13 mouse cellular contexts compared by ENCODE assay signal in the genomic region with DNA sequence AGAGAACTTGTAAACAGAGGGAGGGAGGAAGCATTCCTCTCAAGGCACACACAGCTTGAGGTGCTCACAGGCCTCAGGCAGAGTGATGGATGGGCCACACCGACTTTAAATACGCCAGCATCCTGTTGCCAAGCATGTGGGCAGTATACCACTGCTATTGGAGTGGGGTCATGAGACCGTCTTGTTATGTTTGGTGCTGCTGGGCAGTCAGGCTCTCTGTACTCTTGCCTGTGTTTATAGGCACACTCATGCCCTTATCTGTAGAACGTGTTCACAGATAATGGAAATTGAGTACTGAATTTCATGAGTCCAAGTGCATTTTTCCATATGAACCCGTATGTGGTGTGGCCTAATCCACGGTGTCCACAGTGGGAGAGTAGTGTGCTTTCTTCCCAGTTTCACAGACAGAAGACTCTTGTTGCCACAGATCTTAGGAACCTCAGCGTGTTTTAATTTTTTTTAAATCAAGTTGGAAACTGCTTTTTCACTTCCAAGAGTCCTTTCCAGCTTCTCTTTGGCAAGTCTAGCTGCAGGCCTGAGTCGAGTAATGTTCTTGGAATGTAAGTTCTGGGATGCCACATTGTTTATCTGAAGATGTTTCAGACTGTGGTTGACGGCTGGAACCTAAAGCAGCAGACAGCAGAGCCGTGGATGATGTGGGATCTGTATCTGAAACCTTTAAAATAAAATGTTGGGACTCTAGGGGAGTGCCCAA.
A peak's percentile ranks its signal among the peaks of the same experiment; 100 is the strongest.
DNase-seq lines count a peak whose midpoint lies in the region; ATAC-seq and TF ChIP-seq lines count a peak whose summit lies in the region.
"Had no signal": no experiment of that assay in that cellular context is flagged by ENCODE, and none has a peak within 500 bp of the region (broad histone marks: within the 10 kb centered on the region; RNA-seq: fewer than 3 reads in every experiment).

No protein-coding gene starts in this region.

- H3K9me3 ChIP-seq in hindbrain, embryonic 13.5 days, result no peaks in the 10 kb centered on the region
- no peaks in the 10 kb centered on the region for H3K9me3 ChIP-seq in hindbrain, embryonic 14.5 days (ENCODE audit: control insufficient read depth, low read length)
- H3K9me3 ChIP-seq in midbrain, embryonic 13.5 days, result no peaks in the 10 kb centered on the region
- no peaks in the 10 kb centered on the region for H3K9me3 ChIP-seq in midbrain, embryonic 11.5 days (ENCODE audit: control insufficient read depth, low read length)
- H3K9me3 ChIP-seq in stomach, postnatal 0 days (ENCODE audit: control insufficient read depth, low read length), result no peaks in the 10 kb centered on the region

- no peak overlapping the region for H3K4me3 ChIP-seq in hindbrain, embryonic 13.5 days
- H3K4me3 ChIP-seq in hindbrain, embryonic 14.5 days (replicated peaks; ENCODE audit: low read length), result no peak overlapping the region
- no peak overlapping the region for H3K4me3 ChIP-seq in midbrain, embryonic 13.5 days (replicated peaks)
- H3K4me3 ChIP-seq in midbrain, embryonic 11.5 days (ENCODE audit: low read depth, low read length), result no peak overlapping the region
- H3K4me3 ChIP-seq in embryonic fibroblast, embryonic 13.5 days (ENCODE audit: insufficient read depth, low read length), result no peak overlapping the region
- H3K4me3 ChIP-seq in stomach, postnatal 0 days (ENCODE audit: low read depth, low read length), result no peak overlapping the region

- 76% methylated on average over 10 of the region's 10 CpGs for WGBS in hindbrain, embryonic 13.5 days
- WGBS in hindbrain, embryonic 14.5 days, result 80% methylated on average over 10 of the region's 10 CpGs
- WGBS in midbrain, embryonic 13.5 days, result 87% methylated on average over 10 of the region's 10 CpGs
- 90% methylated on average over 10 of the region's 10 CpGs for WGBS in midbrain, embryonic 11.5 days
- WGBS in stomach, postnatal 0 days, result 39% methylated on average over 10 of the region's 10 CpGs

- no peak overlapping the region for H3K4me2 ChIP-seq in hindbrain, embryonic 13.5 days
- H3K4me2 ChIP-seq in hindbrain, embryonic 14.5 days (replicated peaks), result no peak overlapping the region
- H3K4me2 ChIP-seq in midbrain, embryonic 13.5 days (replicated peaks), result no peak overlapping the region
- no peak overlapping the region for H3K4me2 ChIP-seq in midbrain, embryonic 11.5 days
- no peak overlapping the region for H3K4me2 ChIP-seq in stomach, postnatal 0 days (replicated peaks; ENCODE audit: low read depth)
- H3K4me2 ChIP-seq: liver, embryonic 11.5 days had no signal

- ATAC-seq in hindbrain, embryonic 13.5 days (ENCODE audit: low FRiP score), result no peak
- no peak for ATAC-seq in hindbrain, embryonic 14.5 days (ENCODE audit: low FRiP score)
- ATAC-seq in midbrain, embryonic 13.5 days, result no peak
- no peak for ATAC-seq in midbrain, embryonic 11.5 days (ENCODE audit: low FRiP score)
- no peak for ATAC-seq in stomach, postnatal 0 days (ENCODE audit: low FRiP score, low TSS enrichment)
- ATAC-seq: Patski had no signal

- DNase-seq in hindbrain, embryonic 14.5 days (ENCODE audit: low spot score), result no peak
- no peak for DNase-seq in midbrain, embryonic 11.5 days (ENCODE audit: low spot score, missing footprints)
- no peak for DNase-seq in stomach, postnatal 0 days (ENCODE audit: low spot score)
- DNase-seq in kidney, postnatal 25 days, result no peak
- DNase-seq: cerebellum, postnatal 14 days; heart, postnatal 14 days; kidney, adult 8-10 months; left cerebral cortex, postnatal 4 days had no signal

- no peaks in the 10 kb centered on the region for H3K36me3 ChIP-seq in hindbrain, embryonic 13.5 days
- no peaks in the 10 kb centered on the region for H3K36me3 ChIP-seq in hindbrain, embryonic 14.5 days (replicated peaks; ENCODE audit: control insufficient read depth, insufficient read depth)
- no peaks in the 10 kb centered on the region for H3K36me3 ChIP-seq in midbrain, embryonic 13.5 days
- H3K36me3 ChIP-seq in midbrain, embryonic 11.5 days (ENCODE audit: control insufficient read depth, insufficient read depth, low read length), result no peaks in the 10 kb centered on the region
- H3K36me3 ChIP-seq in stomach, postnatal 0 days (ENCODE audit: control insufficient read depth, insufficient read depth, low read length), result no peaks in the 10 kb centered on the region

- no peak for TF ChIP-seq CTCF in embryonic fibroblast, embryonic 13.5 days (IDR thresholded peaks at IDR 0.05; ENCODE audit: borderline replicate concordance, insufficient read depth, low read length)
- no peak for TF ChIP-seq CTCF in stomach, postnatal 0 days (IDR thresholded peaks at IDR 0.05; ENCODE audit: low read depth)

- no peaks in the 10 kb centered on the region for H3K27me3 ChIP-seq in hindbrain, embryonic 13.5 days
- H3K27me3 ChIP-seq in hindbrain, embryonic 14.5 days (ENCODE audit: control insufficient read depth, insufficient read depth, low read length), result no peaks in the 10 kb centered on the region
- H3K27me3 ChIP-seq in midbrain, embryonic 13.5 days, result no peaks in the 10 kb centered on the region
- H3K27me3 ChIP-seq in midbrain, embryonic 11.5 days (ENCODE audit: control insufficient read depth, insufficient read depth, low read length), result no peaks in the 10 kb centered on the region
- H3K27me3 ChIP-seq in stomach, postnatal 0 days (ENCODE audit: control insufficient read depth, insufficient read depth, low read length), result no peaks in the 10 kb centered on the region
- H3K27me3 ChIP-seq: Patski had no signal

- peaks cover 57% of the 10 kb centered on the region for H3K4me1 ChIP-seq in hindbrain, embryonic 13.5 days (replicated peaks)
- peaks cover 26% of the 10 kb centered on the region for H3K4me1 ChIP-seq in hindbrain, embryonic 14.5 days (replicated peaks; ENCODE audit: control insufficient read depth, insufficient read depth, low read length)
- peaks cover 64% of the 10 kb centered on the region for H3K4me1 ChIP-seq in midbrain, embryonic 13.5 days (replicated peaks)
- H3K4me1 ChIP-seq in midbrain, embryonic 11.5 days (ENCODE audit: control insufficient read depth, insufficient read depth, low read length), result peaks cover 12% of the 10 kb centered on the region
- H3K4me1 ChIP-seq in embryonic fibroblast, embryonic 13.5 days (ENCODE audit: control insufficient read depth, insufficient read depth, low read length), result peaks cover 18% of the 10 kb centered on the region
- H3K4me1 ChIP-seq in stomach, postnatal 0 days (replicated peaks; ENCODE audit: control insufficient read depth, insufficient read depth), result no peaks in the 10 kb centered on the region; the same call in 1 of the 2 replicates

- TF ChIP-seq EP300 in stomach, postnatal 0 days (optimal IDR thresholded peaks at IDR 0.05), result no peak

- H3K27ac ChIP-seq in hindbrain, embryonic 13.5 days, result peak overlapping the region; percentile 30; the same call in 1 of the 2 replicates
- H3K27ac ChIP-seq in hindbrain, embryonic 14.5 days, result no peak overlapping the region
- H3K27ac ChIP-seq in midbrain, embryonic 13.5 days, result peak overlapping the region; percentile 58; the same call in 1 of the 2 replicates
- no peak overlapping the region for H3K27ac ChIP-seq in midbrain, embryonic 11.5 days (ENCODE audit: low read depth, low read length)
- peak overlapping the region; percentile 79 for H3K27ac ChIP-seq in embryonic fibroblast, embryonic 13.5 days (ENCODE audit: insufficient read depth, low read length)
- peak overlapping the region; percentile 35 for H3K27ac ChIP-seq in stomach, postnatal 0 days (replicated peaks)

- H3K9ac ChIP-seq in hindbrain, embryonic 13.5 days, result no peak overlapping the region
- H3K9ac ChIP-seq in hindbrain, embryonic 14.5 days, result no peak overlapping the region
- no peak overlapping the region for H3K9ac ChIP-seq in midbrain, embryonic 13.5 days (replicated peaks)
- no peak overlapping the region for H3K9ac ChIP-seq in midbrain, embryonic 11.5 days (ENCODE audit: low read length)
- H3K9ac ChIP-seq in stomach, postnatal 0 days (ENCODE audit: low read length), result no peak overlapping the region

- no peak for TF ChIP-seq POLR2A in embryonic fibroblast, embryonic 13.5 days (IDR thresholded peaks at IDR 0.05; ENCODE audit: low read depth, low read length)

Comparison
In these comparisons a context has a peak if more than half of its experiments do, and no peak if none do; other contexts are left out.
1. H3K27ac ChIP-seq: peak in hindbrain, embryonic 13.5 days (single experiment), midbrain, embryonic 13.5 days (single experiment), embryonic fibroblast, embryonic 13.5 days (single experiment) and stomach, postnatal 0 days (single experiment); none in hindbrain, embryonic 14.5 days (single experiment) and midbrain, embryonic 11.5 days (single experiment).